Mouse (Mus musculus): ENCODE data around the gene Wdr75. TPM values are rescaled to one million over a fixed set of nuclear protein-coding genes. Genes with fewer than 3 reads are reported as not detected.
A peak's percentile ranks its signal among the peaks of the same experiment; 100 is the strongest.

Wdr75 gene
- polyA plus RNA-seq, 1 experiment from 2014 or later, result 66.7 TPM

DNA sequence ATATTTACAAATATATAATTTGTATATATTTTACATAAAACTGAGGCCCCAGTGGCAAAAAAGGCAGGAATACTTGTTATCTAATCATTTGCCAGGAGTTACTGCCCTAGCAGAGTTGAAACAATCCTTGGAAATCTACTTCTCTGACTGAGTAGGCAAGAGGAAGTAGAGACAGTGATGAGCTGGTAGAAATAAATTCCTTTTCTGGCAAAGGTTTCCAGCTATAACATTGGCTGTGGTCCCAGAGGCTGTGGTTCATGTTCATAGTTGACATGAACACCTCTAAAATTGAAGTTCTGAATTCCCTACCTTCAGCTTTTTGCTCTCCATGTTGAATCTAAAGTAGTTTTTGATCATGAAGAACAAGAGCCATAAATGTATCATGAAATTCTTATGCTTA lies 43.3 kb downstream of the Wdr75 start:
- Histone ChIP-seq H3K27ac (no peak overlapping the region), H3K4me1 (replicated peaks) (no peaks in the 10 kb centered on the region), H3K9ac (no peak overlapping the region), H3K9me3 (replicated peaks) (no peaks in the 10 kb centered on the region), H3K4me2 (no peak overlapping the region), H3K36me3 (no peaks in the 10 kb centered on the region), H3K27me3 (no peaks in the 10 kb centered on the region), H3K4me3 (replicated peaks) (no peak overlapping the region)
- DNase-seq, result no peak
- ATAC-seq (ENCODE audit: low read depth), result no peak

- H3K36me3 ChIP-seq, result no peaks in the 10 kb centered on the region
- no peak overlapping the region for H3K4me2 ChIP-seq
- ATAC-seq (ENCODE audit: low read depth) (no peak), DNase-seq (no peak)
- H3K4me3 ChIP-seq (replicated peaks), result no peak overlapping the region
- H3K9me3 ChIP-seq (replicated peaks), result no peaks in the 10 kb centered on the region
- 70% methylated on average over 1 of the region's 1 CpGs for WGBS (ENCODE audit: insufficient replicate concordance)
- H3K9ac ChIP-seq, result no peak overlapping the region
- no peaks in the 10 kb centered on the region for H3K27me3 ChIP-seq
- H3K27ac ChIP-seq, result no peak overlapping the region
- H3K4me1 ChIP-seq (replicated peaks), result no peaks in the 10 kb centered on the region
These were observed 50.5 kb downstream of the Wdr75 start for GRCm38 (mm10) chr1:45845466-45845865.

DNA sequence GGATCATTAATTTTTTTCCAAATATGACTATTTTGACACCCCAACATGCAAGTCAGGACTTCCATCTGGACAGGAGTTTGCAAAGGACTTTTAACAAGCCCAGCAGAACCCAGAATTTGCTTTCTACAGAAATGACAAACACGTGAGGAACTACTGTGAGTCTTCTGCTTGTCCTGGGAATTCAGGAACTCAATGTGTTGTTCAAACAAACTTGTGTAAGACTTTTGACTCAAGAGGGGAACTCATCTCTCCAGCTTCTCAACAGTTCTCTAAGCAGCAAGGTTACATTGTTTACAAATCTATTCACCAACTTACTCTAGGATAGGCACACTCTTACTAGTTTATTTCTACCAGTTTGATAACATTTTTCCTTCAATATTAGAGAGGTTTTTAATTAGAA lies 63.1 kb downstream of the Wdr75 start:
- WGBS (ENCODE audit: insufficient replicate concordance), result 34% methylated on average over 1 of the region's 1 CpGs
- no peak for DNase-seq

DNA sequence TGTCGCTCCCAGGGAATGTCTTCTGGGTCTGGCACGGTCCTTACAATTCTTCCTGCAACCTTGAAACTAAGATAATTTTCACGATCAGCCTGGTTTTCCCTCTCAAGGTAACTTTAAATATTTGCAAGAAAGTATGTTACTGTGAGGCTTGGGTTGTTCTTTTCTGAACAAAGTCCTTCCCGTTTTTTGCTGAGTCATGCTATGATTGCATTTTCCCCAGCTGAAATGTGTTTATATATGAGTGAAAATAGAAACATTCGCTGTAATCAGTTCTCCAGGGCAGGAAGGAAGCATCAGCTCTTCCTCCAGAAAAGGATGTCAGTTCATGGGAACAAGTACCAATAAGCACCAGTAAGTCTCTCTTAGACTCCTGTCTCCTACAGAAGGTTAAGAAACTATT lies 65.4 kb downstream of the Wdr75 start:
- Histone ChIP-seq H3K9ac (no peak overlapping the region), H3K4me1 (replicated peaks) (peaks cover 15% of the 10 kb centered on the region), H3K4me3 (replicated peaks) (no peak overlapping the region), H3K27ac (peak overlapping the region; percentile 48), H3K36me3 (no peaks in the 10 kb centered on the region), H3K4me2 (no peak overlapping the region), H3K27me3 (no peaks in the 10 kb centered on the region), H3K9me3 (replicated peaks) (peaks cover 3% of the 10 kb centered on the region; the same call in 1 of the 2 replicates)
- WGBS (ENCODE audit: insufficient replicate concordance), result 29% methylated on average over 5 of the region's 5 CpGs
- ATAC-seq (ENCODE audit: low read depth) (peak; percentile 41; the same call in 1 of the 2 replicates), DNase-seq (peak; percentile 17)

More for the DNA sequence above, 63.1 kb downstream of the Wdr75 start:
- no peak overlapping the region for H3K4me2 ChIP-seq
- no peak overlapping the region for H3K4me3 ChIP-seq (replicated peaks)
- no peak for ATAC-seq (ENCODE audit: low read depth)
- H3K36me3 ChIP-seq, result no peaks in the 10 kb centered on the region
- no peaks in the 10 kb centered on the region for H3K27me3 ChIP-seq
- peaks cover 1% of the 10 kb centered on the region; the same call in 1 of the 2 replicates for H3K9me3 ChIP-seq (replicated peaks)
- H3K9ac ChIP-seq, result no peak overlapping the region
- H3K27ac ChIP-seq, result no peak overlapping the region
- H3K4me1 ChIP-seq (replicated peaks), result peaks cover 15% of the 10 kb centered on the region

DNA sequence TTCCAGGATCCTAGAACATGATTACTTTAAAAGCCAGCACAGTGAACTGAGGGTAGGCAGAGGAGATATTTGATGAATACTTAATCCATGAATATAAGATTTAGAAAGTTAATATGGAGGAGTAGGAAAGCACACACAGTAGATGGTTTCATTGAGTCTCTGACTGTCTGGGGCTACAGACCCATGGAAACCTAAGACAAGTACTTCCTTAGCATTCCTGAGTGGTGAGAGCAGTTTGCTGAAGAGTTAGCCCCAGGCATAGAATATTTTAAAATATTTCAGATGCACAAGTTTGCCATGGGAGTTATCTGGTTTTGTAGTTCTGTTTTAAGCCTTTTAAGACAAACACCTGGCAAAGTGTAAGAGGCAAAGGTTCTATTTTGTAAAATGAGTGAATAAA lies 66.2 kb downstream of the Wdr75 start:
- Histone ChIP-seq H3K36me3 (no peaks in the 10 kb centered on the region), H3K9me3 (replicated peaks) (peaks cover 3% of the 10 kb centered on the region; the same call in 1 of the 2 replicates)
- ATAC-seq (ENCODE audit: low read depth), result no peak

DNA sequence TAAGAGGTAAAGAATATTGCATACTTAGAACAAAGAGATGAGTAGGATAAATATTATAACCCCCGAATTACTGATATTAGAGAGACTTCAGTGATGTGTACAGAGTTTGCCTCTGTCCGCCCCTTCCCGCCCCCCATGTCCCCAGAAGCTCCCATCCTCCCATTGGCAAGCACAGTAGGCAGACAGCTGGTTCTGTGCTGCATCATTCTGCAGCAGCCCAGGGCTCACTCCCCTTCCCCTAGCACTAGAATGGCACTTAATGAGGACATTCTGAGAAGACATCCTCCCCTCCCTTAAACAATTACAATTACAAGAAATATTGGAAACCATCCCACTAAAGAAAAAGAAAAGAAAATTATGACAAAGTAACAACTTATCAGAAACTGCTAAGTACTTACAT lies 68.7 kb downstream of the Wdr75 start:
- H3K4me1 ChIP-seq (replicated peaks), result peaks cover 20% of the 10 kb centered on the region
- H3K27me3 ChIP-seq, result no peaks in the 10 kb centered on the region
- H3K4me3 ChIP-seq (replicated peaks), result no peak overlapping the region
- WGBS (ENCODE audit: insufficient replicate concordance), result 72% methylated on average over 3 of the region's 3 CpGs
- H3K36me3 ChIP-seq, result no peaks in the 10 kb centered on the region
- peaks cover 3% of the 10 kb centered on the region; the same call in 1 of the 2 replicates for H3K9me3 ChIP-seq (replicated peaks)
- no peak for DNase-seq
- ATAC-seq (ENCODE audit: low read depth), result no peak
- no peak overlapping the region for H3K9ac ChIP-seq
- H3K27ac ChIP-seq, result no peak overlapping the region
- H3K4me2 ChIP-seq, result no peak overlapping the region

More for the DNA sequence above, 66.2 kb downstream of the Wdr75 start:
- Histone ChIP-seq H3K4me2 (no peak overlapping the region), H3K4me1 (replicated peaks) (peaks cover 18% of the 10 kb centered on the region), H3K9ac (no peak overlapping the region), H3K27ac (no peak overlapping the region), H3K27me3 (no peaks in the 10 kb centered on the region), H3K4me3 (replicated peaks) (no peak overlapping the region)
- no peak for DNase-seq

DNA sequence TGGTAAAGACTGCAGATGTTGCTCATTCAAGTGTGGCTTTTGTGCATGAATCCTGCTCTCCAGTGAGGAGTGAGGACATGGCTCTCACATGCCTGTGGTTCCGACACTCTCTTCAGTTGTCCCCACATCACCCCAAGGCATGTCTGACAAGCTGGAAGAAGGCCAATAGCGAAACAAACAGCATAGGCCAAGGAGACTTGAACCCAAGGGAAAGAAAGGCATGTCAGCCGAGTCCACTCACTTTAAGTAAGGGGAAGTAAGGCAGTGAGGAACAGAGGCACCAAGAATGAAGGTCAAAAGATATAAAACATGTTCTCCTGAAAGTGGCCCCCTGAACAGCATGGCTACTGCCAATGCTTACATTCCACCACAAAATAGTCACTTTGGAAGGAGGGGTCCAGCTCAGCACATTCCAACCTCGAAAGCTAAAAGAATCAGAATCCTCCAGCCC lies 69.6 kb downstream of the Wdr75 start:
- DNase-seq (no peak), ATAC-seq (ENCODE audit: low read depth) (no peak)
- H3K4me3 ChIP-seq (replicated peaks), result no peak overlapping the region
- H3K9me3 ChIP-seq (replicated peaks), result peaks cover 3% of the 10 kb centered on the region; the same call in 1 of the 2 replicates
- no peak overlapping the region for H3K27ac ChIP-seq
- WGBS (ENCODE audit: insufficient replicate concordance), result 59% methylated on average over 4 of the region's 4 CpGs
- no peaks in the 10 kb centered on the region for H3K36me3 ChIP-seq
- H3K4me2 ChIP-seq, result no peak overlapping the region
- H3K9ac ChIP-seq, result no peak overlapping the region
- peaks cover 20% of the 10 kb centered on the region for H3K4me1 ChIP-seq (replicated peaks)
- no peaks in the 10 kb centered on the region for H3K27me3 ChIP-seq

- WGBS (ENCODE audit: insufficient replicate concordance), result 26% methylated on average over 1 of the region's 1 CpGs
These were observed 70.3 kb downstream of the Wdr75 start for GRCm38 (mm10) chr1:45865316-45865715.

GRCm38 (mm10) chr1:45865727-45866126 lies 70.8 kb downstream of the Wdr75 start:
- Histone ChIP-seq H3K36me3 (no peaks in the 10 kb centered on the region), H3K4me3 (replicated peaks) (no peak overlapping the region), H3K4me1 (replicated peaks) (peaks cover 10% of the 10 kb centered on the region), H3K9ac (no peak overlapping the region), H3K27ac (peak overlapping the region; percentile 39; the same call in 1 of the 2 replicates), H3K27me3 (no peaks in the 10 kb centered on the region), H3K4me2 (no peak overlapping the region), H3K9me3 (replicated peaks) (peaks cover 3% of the 10 kb centered on the region; the same call in 1 of the 2 replicates)
- DNase-seq, result no peak
- WGBS (ENCODE audit: insufficient replicate concordance), result 18% methylated on average over 5 of the region's 5 CpGs
- no peak for ATAC-seq (ENCODE audit: low read depth)

More at GRCm38 (mm10) chr1:45865316-45865715, 70.3 kb downstream of the Wdr75 start:
- H3K4me3 ChIP-seq (replicated peaks), result no peak overlapping the region
- no peaks in the 10 kb centered on the region for H3K36me3 ChIP-seq
- no peaks in the 10 kb centered on the region for H3K27me3 ChIP-seq
- H3K27ac ChIP-seq, result peak overlapping the region; percentile 6; the same call in 1 of the 2 replicates
- H3K9ac ChIP-seq, result no peak overlapping the region
- peaks cover 3% of the 10 kb centered on the region; the same call in 1 of the 2 replicates for H3K9me3 ChIP-seq (replicated peaks)
- H3K4me2 ChIP-seq, result no peak overlapping the region
- H3K4me1 ChIP-seq (replicated peaks), result peaks cover 13% of the 10 kb centered on the region
- ATAC-seq (ENCODE audit: low read depth) (no peak), DNase-seq (no peak)

- no peak overlapping the region for H3K4me3 ChIP-seq (replicated peaks)
- no peak overlapping the region for H3K4me2 ChIP-seq
- H3K27ac ChIP-seq, result peak overlapping the region; percentile 39
- peaks cover 10% of the 10 kb centered on the region for H3K4me1 ChIP-seq (replicated peaks)
- DNase-seq, result no peak
- no peak for ATAC-seq (ENCODE audit: low read depth)
- no peak overlapping the region for H3K9ac ChIP-seq
- H3K27me3 ChIP-seq, result no peaks in the 10 kb centered on the region
- WGBS (ENCODE audit: insufficient replicate concordance), result 48% methylated on average over 3 of the region's 3 CpGs
- no peaks in the 10 kb centered on the region for H3K36me3 ChIP-seq
- H3K9me3 ChIP-seq (replicated peaks), result peaks cover 3% of the 10 kb centered on the region; the same call in 1 of the 2 replicates
These were observed 71.5 kb downstream of the Wdr75 start for GRCm38 (mm10) chr1:45866288-45867018.

DNA sequence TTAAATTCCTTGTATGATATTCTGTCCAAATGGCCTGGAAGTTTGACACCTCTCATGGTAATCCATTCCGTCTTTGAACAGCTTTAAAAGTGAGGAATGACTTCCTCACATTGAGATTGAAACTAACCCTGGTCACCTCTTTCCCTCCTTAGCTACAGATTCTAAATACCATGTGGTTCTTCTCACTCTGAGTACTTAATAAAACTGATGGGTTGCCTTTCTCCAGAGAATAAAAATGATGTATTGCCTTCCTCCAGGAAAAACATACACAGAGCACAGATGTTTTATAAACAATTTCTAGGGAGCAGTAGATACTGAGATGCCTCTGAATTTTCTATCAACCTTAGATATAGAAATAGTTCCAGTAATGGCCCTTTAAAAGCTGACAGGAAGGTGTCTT lies 73.1 kb downstream of the Wdr75 start:
- no peaks in the 10 kb centered on the region for H3K36me3 ChIP-seq
- peaks cover 2% of the 10 kb centered on the region; the same call in 1 of the 2 replicates for H3K9me3 ChIP-seq (replicated peaks)
- H3K9ac ChIP-seq, result no peak overlapping the region
- H3K4me3 ChIP-seq (replicated peaks), result no peak overlapping the region
- DNase-seq (no peak), ATAC-seq (ENCODE audit: low read depth) (no peak)
- no peaks in the 10 kb centered on the region for H3K27me3 ChIP-seq
- peaks cover 19% of the 10 kb centered on the region for H3K4me1 ChIP-seq (replicated peaks)
- H3K27ac ChIP-seq, result 0 out of 2 replicates have a peak overlapping the region, but pooled peaks have one; percentile 11
- WGBS (ENCODE audit: insufficient replicate concordance), result 55% methylated on average over 1 of the region's 1 CpGs
- H3K4me2 ChIP-seq, result no peak overlapping the region

Measured in liver, embryonic 13.5 days (tissue).